Mouse (Mus musculus): ENCODE measurements around the gene Itih2. TPM values are rescaled to one million over a fixed set of nuclear protein-coding genes. Genes with fewer than 3 reads are reported as not detected.

Itih2 gene
- polyA plus RNA-seq (2017; shearing (Covaris generic)): not detected

DNA sequence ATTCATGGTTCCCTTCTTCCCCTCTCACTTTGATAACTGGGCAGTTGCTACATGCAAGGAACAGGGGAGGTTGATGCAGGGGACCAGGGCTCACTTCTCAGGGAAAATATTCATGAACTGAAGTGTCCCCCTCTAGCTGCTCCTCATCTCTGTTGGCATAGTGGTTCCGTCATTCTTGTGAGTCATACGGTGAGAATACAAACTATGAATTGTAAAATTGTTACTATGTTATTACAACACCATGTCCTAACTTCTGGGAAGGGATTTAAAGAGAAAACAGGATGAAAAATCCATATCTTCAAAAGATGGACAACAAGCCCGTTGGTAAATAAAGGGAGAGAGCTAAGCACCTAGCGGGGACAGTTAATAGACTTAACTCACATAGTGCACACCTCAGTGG lies at the start of gene Itih2:
Gene Itih2 (minus strand): TSS at position 101 of the 400 bp plus-strand sequence.

DNA sequence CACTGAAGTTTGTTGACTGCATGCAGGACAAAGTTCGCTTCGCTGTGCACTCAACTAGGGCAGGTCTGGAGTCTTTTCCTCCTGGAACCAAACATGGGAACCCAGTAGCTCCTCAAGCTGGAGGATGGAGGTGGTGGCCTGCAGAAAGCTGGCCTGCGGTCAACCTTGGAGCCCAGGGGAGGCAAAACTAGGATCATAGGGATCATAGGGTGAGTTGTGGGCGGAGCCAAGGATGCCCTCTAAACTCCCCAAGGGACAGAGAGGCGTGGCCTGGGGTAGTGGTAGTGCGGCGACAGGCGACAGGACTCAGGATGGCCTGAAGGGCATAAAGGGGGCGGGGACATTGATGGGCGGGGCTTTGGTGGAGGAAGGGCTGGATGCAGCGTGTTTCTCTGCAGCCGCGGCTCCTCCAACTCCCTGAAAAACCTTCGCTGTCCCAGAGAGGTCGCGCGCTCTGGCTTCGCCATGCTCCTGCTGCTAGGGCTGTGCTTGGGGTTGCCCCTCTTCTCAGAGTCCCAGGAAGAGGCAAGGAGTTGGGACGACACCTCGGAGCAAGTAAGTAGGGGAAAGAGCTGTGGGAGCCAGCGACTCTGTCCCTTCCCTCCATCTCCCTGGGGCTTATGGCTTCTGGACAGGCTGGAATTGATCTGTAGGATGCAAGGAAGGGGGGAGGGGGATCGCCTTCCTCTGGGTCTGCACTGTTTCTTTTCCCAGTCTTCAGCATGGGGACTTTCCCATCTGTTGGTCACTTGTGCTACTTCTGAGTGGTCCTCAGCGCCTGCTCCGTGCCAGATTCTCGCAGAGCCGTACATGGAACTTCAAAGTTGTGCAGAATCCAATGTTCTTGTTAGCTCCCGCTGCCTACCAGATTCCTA lies 22.2 kb upstream of the Itih2 start, which contains the start of gene Itih5:
Gene Itih5 (plus strand): TSS at position 371 of the 875 bp plus-strand sequence.

DNA sequence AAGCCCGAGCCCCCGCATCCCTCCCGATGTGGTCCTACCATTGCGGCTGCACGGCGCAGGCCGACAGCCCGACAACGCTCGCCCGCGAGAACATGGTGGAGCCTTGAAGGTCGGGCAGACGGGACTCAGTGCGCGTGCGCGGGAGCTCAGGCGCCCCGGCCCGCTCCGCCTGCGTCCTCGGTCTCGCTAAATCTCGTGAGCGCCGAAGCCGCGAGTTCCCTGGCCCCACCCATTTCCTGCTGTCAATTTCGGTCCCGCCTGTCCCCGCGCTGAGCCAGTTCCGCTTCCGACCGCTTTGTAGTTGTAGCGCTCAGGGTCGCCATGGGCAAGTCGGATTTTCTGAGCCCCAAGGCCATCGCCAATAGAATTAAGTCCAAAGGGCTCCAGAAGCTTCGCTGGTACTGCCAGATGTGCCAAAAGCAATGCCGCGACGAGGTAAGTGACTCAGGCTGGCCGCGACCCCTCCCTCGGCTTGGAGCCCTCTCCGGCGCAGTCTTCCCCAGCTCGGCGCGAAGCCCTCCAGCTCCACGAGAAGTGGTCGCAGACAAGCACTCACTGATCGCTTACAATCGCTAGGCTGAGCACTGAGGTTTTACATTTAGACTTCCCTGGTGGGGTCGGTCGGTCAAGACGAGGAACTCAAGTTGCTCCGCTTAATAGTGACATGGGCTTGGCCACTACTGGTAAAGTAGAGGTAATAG lies 50.7 kb downstream of the Itih2 start, which contains the start of the genes Atp5c1 and Kin:
Gene Atp5c1 (minus strand): TSS at position 201 of the 701 bp plus-strand sequence.
Gene Kin (plus strand): TSS at position 284 of the 701 bp plus-strand sequence.

DNA sequence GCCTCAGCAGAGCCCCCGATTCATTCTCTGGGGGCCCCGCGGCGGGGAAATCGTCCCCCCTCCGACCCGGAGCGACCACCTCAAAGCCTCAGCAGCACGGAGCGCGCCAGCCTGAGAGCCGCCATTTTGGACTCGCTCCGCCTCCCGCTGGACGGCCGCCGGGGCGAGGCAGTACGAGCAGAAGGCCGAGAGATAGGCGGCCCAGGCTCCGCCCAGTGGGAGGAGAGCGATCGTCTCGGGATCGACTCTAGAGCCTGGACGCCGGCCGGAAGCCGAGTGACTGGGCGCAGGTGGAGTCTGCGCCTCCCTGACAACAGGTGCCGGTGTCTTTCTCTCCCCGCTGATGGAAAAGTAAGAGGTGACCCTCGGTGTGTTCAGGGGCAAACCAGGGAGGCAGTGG lies 82.7 kb downstream of the Itih2 start, which contains the start of gene Taf3:
Gene Taf3 (minus strand): TSS at position 136 of the 400 bp plus-strand sequence.

Other genes with a start within 250 kb of the Itih2 start
- 0.67 TPM for gene 9230102O04Rik, start 241.9 kb downstream of the Itih2 start, polyA plus RNA-seq (2017; shearing (Covaris generic))
- gene Gata3, start 241.4 kb downstream of the Itih2 start, polyA plus RNA-seq (2017; shearing (Covaris generic)): 85.2 TPM
- 21.2 TPM for gene Taf3, start 82.8 kb downstream of the Itih2 start, polyA plus RNA-seq (2017; shearing (Covaris generic))
- 519 TPM for gene Atp5c1, start 50.9 kb downstream of the Itih2 start, polyA plus RNA-seq (2017; shearing (Covaris generic))
- gene Kin, start 50.8 kb downstream of the Itih2 start, polyA plus RNA-seq (2017; shearing (Covaris generic)): 44.1 TPM
- gene Itih5, start 22.2 kb upstream of the Itih2 start, polyA plus RNA-seq (2017; shearing (Covaris generic)): 19.9 TPM
- 6.5 TPM for gene Sfmbt2, start 239.1 kb upstream of the Itih2 start, polyA plus RNA-seq (2017; shearing (Covaris generic))

Measured in CD4-positive, CD25-positive, alpha-beta regulatory T cell, adult 9 weeks (primary cell).